Mouse (Mus musculus) leukemia stem cell, adult 10-12 weeks (primary cell): ENCODE results near the gene Gm42688. TPM values are rescaled to one million over a fixed set of nuclear protein-coding genes. Genes with fewer than 3 reads are reported as not detected.

Source experiments
- polyA plus RNA-seq: library from polyadenylated mRNA; stranded (reverse); fragments of >175 nt; gene quantifications from 2 replicates; pipeline ENCODE4 v1.2.3, GENCODE M21; 2012; ENCODE audit warnings: low replicate concordance

Gene Gm42688
- 5.9 and 8.9 TPM in 2 replicates for polyA plus RNA-seq

DNA sequence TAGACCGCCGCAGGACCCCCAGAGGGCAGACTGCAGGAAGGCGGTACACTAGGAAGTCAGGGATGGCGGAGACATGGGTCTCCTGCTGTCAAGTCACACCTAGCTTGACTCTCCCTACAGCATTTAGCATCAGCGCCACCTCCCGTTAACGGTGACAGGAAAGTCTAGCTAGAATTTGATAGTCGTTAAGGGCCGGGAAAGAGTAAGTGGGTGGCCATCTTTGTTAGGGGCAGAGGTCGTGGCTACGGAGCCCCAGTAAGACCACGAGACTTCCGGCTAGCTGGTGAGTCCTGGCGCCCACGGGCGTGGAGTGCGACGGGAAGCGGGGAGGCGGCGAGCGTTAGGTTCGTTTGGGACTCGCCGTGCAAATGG, at the start of gene Gm42688, which contains the start of gene Ccdc142:
TSS of gene Gm42688 (plus strand) at position 302 of the 372 bp plus-strand sequence.
TSS of gene Ccdc142 (plus strand) at position 286 of the 372 bp plus-strand sequence.

DNA sequence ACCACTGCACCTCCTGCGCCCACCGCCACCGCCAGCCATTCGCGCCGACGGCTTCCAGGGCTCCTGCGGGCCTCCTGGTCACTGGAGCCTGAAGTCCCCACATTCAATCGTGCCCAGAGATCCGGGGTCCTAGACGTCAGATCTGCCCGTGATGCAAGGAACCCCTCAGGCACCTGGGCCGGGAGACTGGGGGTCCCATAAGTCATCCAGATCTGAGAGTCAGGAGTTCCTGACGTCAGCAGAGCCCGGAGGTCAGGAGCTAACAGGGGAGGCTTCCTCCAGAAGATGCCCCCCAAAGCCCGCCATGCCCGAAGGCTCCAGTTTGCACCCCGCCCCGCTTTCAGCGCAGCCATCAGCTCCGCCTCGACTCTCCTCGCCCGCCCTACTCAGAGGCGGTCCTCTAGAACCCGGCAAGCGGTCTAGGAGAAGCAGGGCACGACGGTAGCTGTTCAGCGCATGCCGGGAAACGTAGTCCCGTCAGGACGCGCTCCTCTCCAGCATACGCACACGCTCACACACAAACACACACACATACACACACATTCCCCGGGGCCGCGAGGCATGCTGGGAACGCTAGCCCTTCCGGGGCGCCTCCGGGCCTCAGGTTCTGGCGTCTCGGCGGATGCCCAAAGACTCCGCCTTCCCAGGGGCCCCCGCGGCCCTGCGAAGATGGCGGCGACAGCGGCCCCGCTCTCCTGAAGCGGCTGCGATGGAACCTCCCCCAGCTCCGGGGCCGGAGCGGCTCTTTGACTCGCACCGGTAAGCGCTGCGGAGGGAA, 47.2 kb upstream of the Gm42688 start, which contains the start of gene Aup1:
TSS of gene Aup1 (plus strand) at position 448 of the 778 bp plus-strand sequence.

DNA sequence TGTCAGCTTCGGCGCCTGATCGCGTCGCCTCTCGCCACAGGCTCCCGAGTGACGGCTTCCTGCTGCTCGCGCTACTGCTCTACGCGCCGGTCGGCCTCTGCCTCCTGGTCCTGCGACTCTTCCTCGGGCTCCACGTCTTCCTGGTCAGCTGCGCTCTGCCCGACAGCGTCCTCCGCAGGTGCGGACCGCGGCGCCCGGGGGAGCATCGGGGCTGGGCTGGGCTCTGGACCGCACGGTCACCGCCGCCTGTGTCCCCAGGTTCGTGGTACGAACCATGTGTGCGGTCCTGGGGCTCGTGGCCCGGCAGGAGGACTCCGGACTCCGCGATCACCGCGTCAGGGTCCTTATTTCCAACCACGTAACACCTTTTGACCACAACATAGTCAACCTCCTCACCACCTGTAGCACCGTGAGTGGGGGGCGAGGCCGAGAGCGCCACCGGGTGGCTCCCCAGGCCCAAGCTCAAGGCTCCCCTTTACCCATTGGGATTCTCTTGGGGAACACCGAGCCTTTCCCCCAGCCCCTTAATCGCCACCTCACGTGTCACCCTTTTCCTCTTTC, 46.5 kb upstream of the Gm42688 start, which contains the start of gene Htra2:
TSS of gene Htra2 (minus strand) at position 403 of the 561 bp plus-strand sequence.

DNA sequence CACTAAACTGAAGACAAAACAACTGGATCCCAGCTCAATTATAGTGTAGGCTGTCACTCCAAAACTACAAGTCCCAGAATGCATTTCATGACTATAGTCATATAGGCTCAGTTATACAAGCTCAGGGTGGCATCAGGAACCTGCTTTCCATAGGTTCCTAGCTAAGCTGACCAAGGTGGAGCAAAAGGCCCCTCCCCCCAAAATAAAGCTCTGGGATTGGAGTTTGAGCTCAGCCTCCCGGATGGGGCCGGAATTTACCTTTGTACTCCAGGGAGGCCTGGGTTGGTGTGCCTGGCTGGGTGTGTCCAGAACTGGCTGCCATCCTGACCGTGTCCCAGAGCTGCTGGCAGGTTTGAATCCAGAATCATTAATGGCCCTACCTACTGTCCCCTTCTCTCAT, 43.6 kb upstream of the Gm42688 start, which contains the start of gene Dqx1:
TSS of gene Dqx1 (plus strand) at position 55 of the 400 bp plus-strand sequence.

DNA sequence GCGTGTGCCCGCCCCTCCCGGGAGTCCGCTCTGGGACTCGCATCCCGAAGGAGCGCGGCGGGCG, 31.3 kb upstream of the Gm42688 start, which contains the start of gene Tlx2:
TSS of gene Tlx2 (minus strand) at position 47 of the 64 bp plus-strand sequence.

DNA sequence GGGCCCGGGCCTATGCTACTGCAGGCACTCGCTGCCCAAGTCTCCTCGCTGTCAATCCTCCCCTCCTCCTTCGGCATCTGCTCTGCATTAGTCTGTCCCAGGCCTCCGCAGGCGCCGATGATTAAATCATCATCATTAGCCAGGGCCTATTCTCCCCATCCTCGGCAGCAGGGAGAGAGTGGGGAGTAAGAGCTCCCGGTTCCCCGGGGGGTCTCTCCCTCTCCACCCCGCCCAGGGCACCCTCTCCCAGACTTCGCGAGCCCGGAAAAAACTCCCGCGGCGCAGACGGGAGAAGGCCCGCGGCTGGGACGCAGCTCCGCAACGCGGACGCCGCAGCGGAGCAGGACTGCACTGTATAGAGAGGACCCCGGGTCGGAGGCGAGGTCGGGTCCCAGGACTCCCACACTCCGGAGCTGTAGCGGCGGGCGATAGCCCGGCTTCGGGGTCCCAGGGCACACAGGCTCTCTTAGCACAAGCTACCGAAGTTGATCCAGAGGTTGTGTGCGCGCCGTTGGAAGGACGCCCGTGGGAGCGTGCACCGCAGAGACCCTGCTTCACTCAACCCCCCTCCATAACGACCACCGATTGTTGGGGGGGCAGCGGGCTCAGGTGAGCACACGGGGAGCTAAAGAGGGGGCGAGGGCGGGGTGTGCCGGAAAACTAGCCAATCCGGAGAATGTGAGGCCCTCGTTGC, 23.6 kb upstream of the Gm42688 start, which contains the start of gene Pcgf1:
TSS of gene Pcgf1 (plus strand) at position 240 of the 694 bp plus-strand sequence.

DNA sequence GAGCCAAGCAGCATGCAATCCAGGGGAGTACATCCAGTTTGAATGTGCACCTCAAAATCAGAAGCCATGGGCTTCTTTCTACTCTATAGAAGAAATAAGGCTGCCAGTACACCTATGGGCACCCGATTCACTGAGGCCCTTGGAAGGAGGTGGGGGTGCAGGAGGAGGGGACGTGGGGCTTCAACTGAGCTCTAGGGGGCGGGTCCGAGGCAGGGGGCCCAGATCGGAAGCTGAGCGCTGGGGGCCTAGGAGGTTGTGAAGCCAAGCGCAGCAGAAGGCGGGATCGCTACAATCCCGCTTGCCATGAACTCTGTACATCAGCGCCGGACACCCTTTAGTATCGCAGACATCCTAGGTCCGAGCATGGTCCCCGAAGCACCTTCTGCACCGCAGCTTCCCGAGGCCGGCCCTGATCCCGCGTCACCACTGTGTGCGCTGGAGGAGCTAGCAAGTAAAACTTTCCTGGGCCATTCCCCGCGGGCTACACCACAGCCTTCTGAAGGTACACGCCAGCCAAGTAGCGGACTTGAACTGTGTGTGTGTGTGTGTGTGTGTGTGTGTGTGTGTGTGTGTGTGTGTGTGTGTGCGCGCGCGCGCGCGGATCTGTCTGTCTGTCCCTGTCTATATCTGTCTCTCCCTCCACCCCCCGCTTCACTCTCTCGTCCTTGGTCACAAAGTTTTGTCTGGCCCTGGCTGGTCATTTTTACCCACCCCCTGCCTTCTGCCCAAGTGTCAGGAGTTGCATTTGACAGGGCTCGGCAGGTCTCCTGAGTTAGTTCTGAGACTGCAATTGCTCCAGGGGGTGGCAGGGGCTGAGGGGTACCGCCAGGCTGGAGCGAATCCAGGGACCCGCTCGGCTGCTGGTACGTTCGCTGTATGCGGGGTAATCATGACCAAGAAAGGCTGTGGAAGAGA, 15.0 kb upstream of the Gm42688 start, which contains the start of gene Lbx2:
TSS of gene Lbx2 (plus strand) at position 247 of the 915 bp plus-strand sequence.

DNA sequence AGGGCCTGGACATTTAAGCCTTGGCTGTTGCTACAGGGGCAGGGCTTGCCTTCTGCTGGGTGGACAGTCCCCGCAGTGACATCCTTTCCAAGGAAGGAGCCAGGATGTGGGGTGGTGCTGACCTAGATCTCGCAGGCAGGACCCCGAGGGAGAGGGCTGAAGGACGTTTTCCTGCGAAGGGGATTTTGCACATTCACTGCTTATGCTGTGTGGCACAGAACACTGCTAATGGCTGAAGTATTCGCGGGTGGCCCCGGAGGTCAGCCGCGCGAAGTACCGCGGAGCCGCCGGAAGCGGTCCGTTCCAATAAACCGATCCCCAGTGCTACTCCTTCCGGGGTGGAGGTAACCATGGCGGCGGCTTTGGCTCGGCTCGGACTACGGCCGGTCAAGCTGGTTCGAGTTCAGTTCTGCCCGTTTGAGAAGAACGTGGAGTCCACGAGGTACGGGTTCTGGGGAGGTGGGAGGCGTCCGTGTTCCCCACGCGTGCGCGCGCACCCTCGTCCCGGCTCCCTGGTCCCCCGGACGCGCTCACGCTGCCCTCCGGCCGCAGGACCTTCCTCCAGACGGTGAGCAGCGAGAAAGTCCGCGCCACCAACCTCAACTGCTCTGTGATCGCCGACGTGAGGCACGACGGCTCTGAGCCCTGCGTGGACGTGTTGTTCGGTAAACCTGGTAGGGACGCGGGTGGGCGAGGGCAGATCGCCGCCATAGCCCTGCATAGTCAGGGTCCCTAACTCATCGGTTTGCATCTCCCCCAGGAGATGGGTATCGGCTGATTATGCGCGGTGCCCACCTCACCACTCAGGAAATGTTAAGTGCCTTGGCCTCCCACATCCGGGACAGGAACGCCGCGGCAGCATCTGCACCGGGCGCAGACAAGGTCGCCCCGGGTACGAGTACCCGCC, 7.6 kb downstream of the Gm42688 start, which contains the start of gene Mrpl53:
TSS of gene Mrpl53 (plus strand) at position 279 of the 907 bp plus-strand sequence.

DNA sequence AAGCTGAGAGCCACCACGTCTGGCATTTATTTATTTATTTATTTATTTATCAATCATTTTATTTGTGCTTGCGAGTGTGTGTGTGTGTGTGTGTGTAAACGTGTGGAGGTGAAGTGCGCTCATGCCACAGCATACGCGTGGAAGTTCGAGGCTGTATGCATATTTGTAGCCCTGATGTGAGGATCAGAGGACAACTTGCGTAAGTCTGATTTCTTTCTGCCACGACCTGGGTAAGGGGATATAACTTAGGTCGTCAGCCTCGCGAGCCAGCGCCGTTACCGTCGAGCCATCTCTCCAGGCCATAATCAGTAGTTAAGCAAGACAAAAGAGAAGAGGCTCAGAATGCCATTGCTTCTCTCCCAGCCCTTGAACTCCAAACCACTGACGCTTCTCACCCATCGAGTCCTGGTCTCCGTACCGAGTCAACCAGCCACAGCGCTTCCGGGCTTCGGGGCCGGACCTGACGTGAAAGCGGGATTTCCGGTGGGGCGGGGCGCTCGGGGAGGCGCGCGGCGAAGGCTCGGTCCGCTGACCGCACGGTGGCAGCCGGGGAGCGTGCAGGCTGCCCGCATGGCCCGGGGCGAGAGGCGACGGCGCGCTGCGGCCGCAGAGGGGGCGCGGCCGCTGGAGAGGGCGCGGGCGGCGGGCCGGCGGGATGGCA, 13.7 kb downstream of the Gm42688 start, which contains the start of gene Mogs:
TSS of gene Mogs (plus strand) at position 486 of the 661 bp plus-strand sequence.

DNA sequence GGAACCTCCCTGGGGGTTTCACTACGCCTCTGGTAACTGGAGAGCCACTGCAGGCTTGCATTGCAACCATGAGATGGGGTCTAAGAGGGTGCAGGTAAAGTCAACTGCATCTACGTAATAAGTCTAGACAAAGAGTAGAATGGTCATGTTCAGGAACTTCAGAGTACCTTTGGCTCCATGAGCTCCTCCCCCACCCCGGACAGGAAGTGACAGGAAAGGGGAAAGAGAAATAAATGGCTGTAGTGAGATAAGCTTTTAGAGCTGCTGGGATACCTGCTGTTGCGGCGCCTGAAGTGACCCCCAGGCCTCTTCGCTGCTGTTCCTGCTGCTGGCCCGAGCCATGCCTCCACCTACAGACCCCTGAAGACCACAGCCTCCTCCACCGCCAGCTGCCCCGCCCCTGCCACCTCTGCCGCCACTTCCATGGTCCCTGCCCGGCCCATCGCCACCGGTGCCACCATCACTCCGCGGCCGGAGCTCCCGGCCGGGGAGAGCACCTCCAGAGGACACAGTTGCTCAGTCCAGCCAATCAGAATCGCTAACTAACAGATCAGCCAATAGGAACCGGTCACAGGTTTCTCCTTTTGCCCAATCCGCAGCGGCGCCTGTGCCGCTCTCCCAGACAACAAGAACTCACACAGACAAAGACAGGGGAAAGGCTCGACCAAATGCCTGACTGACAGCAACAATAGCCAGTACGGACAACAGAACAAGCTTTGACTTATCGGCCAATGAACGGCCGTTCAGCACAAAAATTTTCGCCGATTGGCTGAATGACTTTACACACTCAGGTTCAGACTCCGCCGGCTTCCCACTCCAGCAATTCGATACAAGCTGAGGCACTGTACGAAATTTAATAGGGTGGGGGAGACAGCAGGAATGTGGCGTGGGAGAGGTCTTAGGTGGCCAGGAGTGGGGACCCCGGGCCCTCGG, 19.8 kb downstream of the Gm42688 start, which contains the start of gene Wbp1:
TSS of gene Wbp1 (minus strand) at position 630 of the 933 bp plus-strand sequence.

DNA sequence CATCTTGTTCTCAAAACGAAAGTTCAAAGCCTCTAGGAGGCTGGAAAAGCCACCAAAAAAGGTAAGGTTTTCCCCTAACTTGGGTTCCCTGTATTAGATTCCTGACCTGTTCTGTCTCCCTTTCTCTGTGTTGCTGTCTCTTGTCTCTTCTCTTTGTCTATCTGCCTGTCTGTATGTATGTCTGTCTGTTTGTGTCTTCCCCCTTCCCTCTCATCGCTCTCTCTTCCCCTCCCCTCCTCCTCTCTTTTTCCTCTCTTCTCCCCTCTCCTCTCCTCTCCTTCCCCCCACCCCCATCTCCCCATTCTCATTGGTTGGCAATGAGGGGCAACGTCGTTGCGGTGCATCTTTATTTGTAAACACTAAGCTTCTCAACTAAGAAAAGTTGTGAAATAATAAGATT, 23.9 kb downstream of the Gm42688 start, which contains the start of gene Ino80b:
TSS of gene Ino80b (minus strand) at position 101 of the 400 bp plus-strand sequence.

DNA sequence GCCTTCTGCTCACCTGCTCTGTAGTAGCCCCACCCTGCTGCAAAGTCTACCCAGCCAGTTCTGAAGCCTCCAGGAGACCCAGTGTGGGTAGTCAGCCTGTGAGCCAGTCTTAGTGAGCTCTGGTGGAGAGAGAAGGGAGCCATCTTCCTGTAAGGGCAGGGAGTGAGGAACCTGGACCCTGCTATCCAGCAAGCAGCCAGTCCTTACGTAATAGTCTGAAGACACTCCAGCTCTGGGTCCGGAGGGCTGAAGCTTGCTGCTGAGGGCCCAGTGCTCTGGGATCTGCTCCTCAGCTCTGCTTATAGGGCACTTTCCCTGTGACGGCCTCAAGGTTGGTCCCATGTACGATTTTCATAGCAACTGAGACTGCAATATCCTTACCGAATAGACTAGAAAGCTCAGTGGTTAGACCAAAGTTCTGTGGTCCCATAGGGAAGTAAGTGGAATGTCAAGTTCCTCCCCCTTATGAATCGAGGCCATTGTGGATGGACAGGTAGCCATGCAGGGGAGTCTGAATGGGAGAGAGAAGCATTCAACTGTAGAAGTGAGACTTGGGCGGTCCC, 33.6 kb downstream of the Gm42688 start, which contains the start of gene Rtkn:
TSS of gene Rtkn (plus strand) at position 513 of the 563 bp plus-strand sequence.

DNA sequence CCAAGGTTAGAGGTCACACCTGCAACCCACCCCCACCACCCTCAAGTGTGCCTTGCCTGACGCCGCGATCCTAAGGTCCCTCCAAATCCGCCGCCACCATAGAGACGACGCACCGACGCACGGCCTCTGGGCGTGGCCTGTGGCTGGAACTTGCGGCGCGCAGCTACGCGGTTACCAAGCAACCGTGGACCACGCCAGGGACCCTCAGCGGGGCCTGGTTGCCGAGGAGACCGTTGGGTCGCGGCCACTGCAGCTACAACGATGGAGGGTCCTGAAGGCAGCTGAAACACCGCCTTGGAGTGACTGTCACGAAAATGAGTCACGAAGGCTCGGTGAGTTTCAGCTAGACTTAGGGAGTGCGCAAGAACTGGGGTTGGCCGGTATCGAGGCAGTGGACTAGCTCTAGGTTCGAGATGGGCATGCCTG, 54.9 kb downstream of the Gm42688 start, which contains the start of the genes Wdr54 and 1700003E16Rik:
TSS of gene Wdr54 (minus strand) at position 139 of the 426 bp plus-strand sequence.
TSS of gene 1700003E16Rik (plus strand) at position 146 of the 426 bp plus-strand sequence.

Other genes starting within 250 kb of the Gm42688 start
- gene Sema4f, start 161.8 kb upstream of the Gm42688 start, polyA plus RNA-seq = 0.32 and 0.74 TPM in 2 replicates
- gene M1ap, start 154.7 kb upstream of the Gm42688 start, polyA plus RNA-seq = 3.3 and 20.7 TPM in 2 replicates
- gene Dok1, start 68.1 kb upstream of the Gm42688 start, polyA plus RNA-seq = 104 and 126 TPM in 2 replicates
- gene Loxl3, start 67.4 kb upstream of the Gm42688 start, polyA plus RNA-seq = 0.38 and 0.65 TPM in 2 replicates
- 2,900 and 3,028 TPM in 2 replicates for gene Aup1, start 47.1 kb upstream of the Gm42688 start, polyA plus RNA-seq
- 109 and 120 TPM in 2 replicates for gene Htra2, start 46.3 kb upstream of the Gm42688 start, polyA plus RNA-seq
- 0.99 and 1.8 TPM in 2 replicates for gene Dqx1, start 43.8 kb upstream of the Gm42688 start, polyA plus RNA-seq
- gene Tlx2, start 31.3 kb upstream of the Gm42688 start, polyA plus RNA-seq = 0.15 TPM in 1 of 2 replicates, not detected in the other
- 15.7 and 19.3 TPM in 2 replicates for gene Pcgf1, start 23.7 kb upstream of the Gm42688 start, polyA plus RNA-seq
- gene Lbx2, start 15.2 kb upstream of the Gm42688 start, polyA plus RNA-seq = 0.77 TPM in 1 of 2 replicates, not detected in the other
- 5.3 and 13.7 TPM in 2 replicates for gene Ccdc142, start within 50 bp of the Gm42688 start, polyA plus RNA-seq
- gene Mrpl53, start 7.4 kb downstream of the Gm42688 start, polyA plus RNA-seq = 27.5 and 42.2 TPM in 2 replicates
- 479 and 532 TPM in 2 replicates for gene Mogs, start 13.9 kb downstream of the Gm42688 start, polyA plus RNA-seq
- gene Wbp1, start 19.9 kb downstream of the Gm42688 start, polyA plus RNA-seq = 40.1 and 107 TPM in 2 replicates
- 180 and 401 TPM in 2 replicates for gene Ino80b, start 23.8 kb downstream of the Gm42688 start, polyA plus RNA-seq
- gene Rtkn, start 33.8 kb downstream of the Gm42688 start, polyA plus RNA-seq = 1.6 and 2.5 TPM in 2 replicates
- 0.56 TPM in 1 of 2 replicates, not detected in the other for gene Wdr54, start 54.8 kb downstream of the Gm42688 start, polyA plus RNA-seq
- 0.08 TPM in 1 of 2 replicates, not detected in the other for gene 1700003E16Rik, start 54.8 kb downstream of the Gm42688 start, polyA plus RNA-seq
- gene Dctn1, start 64.3 kb downstream of the Gm42688 start, polyA plus RNA-seq = 545 and 1,010 TPM in 2 replicates
- gene Slc4a5, start 118.2 kb downstream of the Gm42688 start, polyA plus RNA-seq = 0.69 and 0.90 TPM in 2 replicates
- 19.7 and 68.0 TPM in 2 replicates for gene Mthfd2, start 224.3 kb downstream of the Gm42688 start, polyA plus RNA-seq
- gene Mob1a, start 224.4 kb downstream of the Gm42688 start, polyA plus RNA-seq = 120 and 147 TPM in 2 replicates
- 44.1 and 110 TPM in 2 replicates for gene Bola3, start 247.5 kb downstream of the Gm42688 start, polyA plus RNA-seq